Comparison of ENCODE assay signal across 19 mouse cellular contexts in the genomic region with DNA sequence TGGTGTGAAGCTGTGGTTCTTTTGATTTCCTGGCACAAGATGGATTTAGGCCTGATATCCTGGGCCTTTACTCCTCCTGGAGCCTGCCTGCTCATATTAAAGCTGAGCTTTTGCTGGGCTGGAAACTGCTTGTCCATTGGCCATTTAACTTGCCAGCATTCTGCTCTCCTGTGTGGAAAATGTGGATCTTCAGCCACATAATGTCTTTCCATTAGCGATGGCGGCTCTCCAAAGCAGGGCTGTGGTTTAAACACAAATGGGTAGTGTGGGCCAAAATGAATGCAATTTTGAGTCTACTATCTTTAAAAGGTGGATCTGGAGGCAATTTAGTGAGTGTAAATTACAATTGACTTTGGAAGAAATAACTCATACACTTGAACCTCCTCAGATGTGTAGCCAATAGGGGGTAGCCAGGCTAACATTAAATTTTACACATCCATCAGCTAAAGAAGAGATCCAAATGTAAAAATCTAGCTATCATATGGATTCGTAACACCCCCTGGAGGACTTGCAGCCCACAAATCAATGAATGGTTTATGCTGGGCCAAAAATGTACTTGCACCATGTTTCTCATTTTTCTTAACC.
DNase-seq lines count a peak whose midpoint lies in the region; ATAC-seq and TF ChIP-seq lines count a peak whose summit lies in the region.
"Had no signal": no experiment of that assay in that cellular context is flagged by ENCODE, and none has a peak within 500 bp of the region (broad histone marks: within the 10 kb centered on the region; RNA-seq: fewer than 3 reads in every experiment).

No protein-coding gene starts in this region.

- DNase-seq in cerebellum, postnatal 10 days = peak; percentile 54 to 69
- no peak for DNase-seq in cerebellum, adult 9-11 months
- DNase-seq in gastrocnemius, postnatal 10 days = peak; percentile 3
- no peak for DNase-seq in gastrocnemius, adult 18-20 months (ENCODE audit: low spot score)
- DNase-seq in brain, embryonic 14.5 days (ENCODE audit: low read depth) = peak; percentile 41
- DNase-seq: adrenal gland, adult 8-10 months; adrenal gland, postnatal 25 days; cerebellum, adult 18-20 months; cerebellum, postnatal 25 days; gastrocnemius, adult 2 months; gastrocnemius, postnatal 25 days; heart, adult 18-20 months; heart, postnatal 10 days; heart, postnatal 36 days; kidney, adult 11 months had no signal

- no peak for TF ChIP-seq CTCF in brain, embryonic 14.5 days (IDR thresholded peaks at IDR 0.05; ENCODE audit: borderline replicate concordance, extremely low read depth, insufficient read depth, insufficient read length)

- no peak for ATAC-seq in frontal cortex, adult (ENCODE audit: low TSS enrichment)
- ATAC-seq: activated CD4-positive, CD25-positive, alpha-beta regulatory T cell, adult 4 months; hindbrain, embryonic 16.5 days; intestine, embryonic 15.5 days had no signal

- TF ChIP-seq POLR2A in brain, embryonic 14.5 days (IDR thresholded peaks at IDR 0.05; ENCODE audit: borderline replicate concordance, extremely low read depth, insufficient read depth, insufficient read length, poor library complexity, severe bottlenecking) = no peak

Comparison
In these comparisons a context has a peak if more than half of its experiments do, and no peak if none do; other contexts are left out.
1. DNase-seq: peak in cerebellum, postnatal 10 days (2 of 2), gastrocnemius, postnatal 10 days (single experiment) and brain, embryonic 14.5 days (single experiment); none in cerebellum, adult 9-11 months (single experiment) and gastrocnemius, adult 18-20 months (single experiment).